Mouse (Mus musculus) heart, embryonic 11.5 days (tissue): ENCODE results near the gene Ttc37. TPM values are rescaled to one million over a fixed set of nuclear protein-coding genes. Genes with fewer than 3 reads are reported as not detected.

ENCODE experiments used
- ATAC-seq: fragments of 200-750 bp; cut with Nextera tagmentation; replicated peaks from 2 replicates; pipeline ENCODE4 v1.8.0; 2017; ENCODE audit warnings: moderate library complexity; ENCODE audit not compliant: insufficient number of reproducible peaks, low FRiP score, low TSS enrichment
- H3K27ac ChIP-seq: fragments of 300-500 bp; sonication (generic); 2 replicates; pipeline ENCODE4 v1.5.1; 2014; ENCODE audit warnings: mild to moderate bottlenecking, low read depth, low read length
- H3K27me3 ChIP-seq: fragments of 300-500 bp; sonication (generic); 2 replicates; pipeline ENCODE4 v1.6.1; 2014; ENCODE audit warnings: mild to moderate bottlenecking, low read length, mixed read lengths; ENCODE audit not compliant: control insufficient read depth, insufficient read depth
- H3K36me3 ChIP-seq: fragments of 300-500 bp; sonication (generic); 2 replicates; pipeline ENCODE4 v1.6.1; 2014; ENCODE audit warnings: mild to moderate bottlenecking, low read length, moderate library complexity, mixed read lengths; ENCODE audit not compliant: control insufficient read depth, insufficient read depth
- H3K4me1 ChIP-seq: fragments of 300-500 bp; sonication (generic); 2 replicates; pipeline ENCODE4 v1.6.1; 2014; ENCODE audit warnings: low read length; ENCODE audit not compliant: control insufficient read depth, insufficient read depth
- H3K4me2 ChIP-seq: fragments of 300-500 bp; sonication (generic); 2 replicates; pipeline ENCODE4 v1.6.1; 2014; ENCODE audit warnings: mild to moderate bottlenecking, moderate library complexity
- H3K4me3 ChIP-seq: fragments of 300-500 bp; sonication (generic); 2 replicates; pipeline ENCODE4 v1.5.1; 2014; ENCODE audit warnings: low read depth, low read length
- H3K9ac ChIP-seq: fragments of 300-500 bp; sonication (generic); 2 replicates; pipeline ENCODE4 v1.6.1; 2014; ENCODE audit warnings: mild to moderate bottlenecking, low read depth, low read length, moderate library complexity
- H3K9me3 ChIP-seq: fragments of 300-500 bp; sonication (generic); replicated peaks from 2 replicates; pipeline ENCODE4 v1.6.1; 2016; ENCODE audit warnings: low read length; ENCODE audit not compliant: control insufficient read depth
- WGBS: fragments of 180-500 bp; shearing (Covaris S2); extraction: QIAGEN DNeasy Blood & Tissue Kit; methylation state at CpG from one replicate; pipeline ENCODE4 v1.1.7; 2014; ENCODE audit not compliant: insufficient replicate concordance; 5-methylcytosine and 5-hydroxymethylcytosine counted together
- polyA plus RNA-seq: library from polyadenylated mRNA; unstranded; fragments of >200 nt; fragmentation: Nextera tagmentation; extraction: Ambion mirVana; gene quantifications from 2 replicates; pipeline ENCODE4 v1.2.1, GENCODE M21; 2014

The Ttc37 gene
- polyA plus RNA-seq: 12.7 and 14.0 TPM in 2 replicates

- Histone ChIP-seq H3K27ac (peak within 1 kb of the TSS; percentile 47), H3K9ac (peak within 1 kb of the TSS; percentile 76), H3K4me1 (no peaks in the 10 kb centered on the region), H3K36me3 (no peaks in the 10 kb centered on the region; the same call in 1 of the 2 replicates), H3K9me3 (no peaks in the 10 kb centered on the region), H3K27me3 (no peaks in the 10 kb centered on the region), H3K4me2 (peak within 1 kb of the TSS; percentile 66), H3K4me3 (peak within 1 kb of the TSS; percentile 59)
- ATAC-seq: peak; percentile 90
- WGBS: under 1% methylated on average over 34 of the region's 34 CpGs
Measured at GRCm38 (mm10) chr13:76098493-76099303, at the start of gene Ttc37, which contains the start of gene Arsk. Ttc37 (plus strand) TSS chr13:76098734. Arsk (minus strand) TSS chr13:76098660.

GRCm38 (mm10) chr13:76055391-76056232 lies 42.9 kb upstream of the Ttc37 start:
- H3K4me2 ChIP-seq: peak overlapping the region; percentile 92
- peaks cover 44% of the 10 kb centered on the region for H3K27me3 ChIP-seq
- peak overlapping the region; percentile 46 for H3K4me3 ChIP-seq
- ATAC-seq: peak; percentile 87
- no peak overlapping the region for H3K27ac ChIP-seq
- under 1% methylated on average over 59 of the region's 59 CpGs for WGBS
- peaks cover 4% of the 10 kb centered on the region; the same call in 1 of the 2 replicates for H3K4me1 ChIP-seq
- H3K36me3 ChIP-seq: no peaks in the 10 kb centered on the region
- peak overlapping the region; percentile 48 for H3K9ac ChIP-seq
- no peaks in the 10 kb centered on the region for H3K9me3 ChIP-seq

GRCm38 (mm10) chr13:76056261-76056724 lies 42.2 kb upstream of the Ttc37 start:
- peak overlapping the region; percentile 46 for H3K4me3 ChIP-seq
- H3K4me1 ChIP-seq: peaks cover 4% of the 10 kb centered on the region; the same call in 1 of the 2 replicates
- H3K9me3 ChIP-seq: no peaks in the 10 kb centered on the region
- peaks cover 44% of the 10 kb centered on the region for H3K27me3 ChIP-seq
- no peak overlapping the region for H3K27ac ChIP-seq
- WGBS: under 1% methylated on average over 34 of the region's 34 CpGs
- H3K36me3 ChIP-seq: no peaks in the 10 kb centered on the region
- peak overlapping the region; percentile 92 for H3K4me2 ChIP-seq
- peak overlapping the region; percentile 34 for H3K9ac ChIP-seq
- ATAC-seq: peak; percentile 78

GRCm38 (mm10) chr13:76056896-76057266 lies 41.7 kb upstream of the Ttc37 start, which contains the start of gene Gpr150:
Gpr150 (minus strand) TSS chr13:76056996.
- ATAC-seq: no peak
- peak within 1 kb of the TSS; percentile 92 for H3K4me2 ChIP-seq
- no peaks in the 10 kb centered on the region for H3K36me3 ChIP-seq
- H3K27me3 ChIP-seq: peaks cover 44% of the 10 kb centered on the region
- H3K4me1 ChIP-seq: peaks cover 4% of the 10 kb centered on the region; the same call in 1 of the 2 replicates
- WGBS: 17% methylated on average over 10 of the region's 10 CpGs
- no peaks in the 10 kb centered on the region for H3K9me3 ChIP-seq
- H3K9ac ChIP-seq: peak within 1 kb of the TSS; percentile 48
- peak within 1 kb of the TSS; percentile 46 for H3K4me3 ChIP-seq
- H3K27ac ChIP-seq: no peak within 1 kb of the TSS

- Histone ChIP-seq H3K27ac (no peak overlapping the region), H3K27me3 (peaks cover 44% of the 10 kb centered on the region), H3K4me2 (no peak overlapping the region; the same call in 1 of the 2 replicates), H3K36me3 (no peaks in the 10 kb centered on the region), H3K9me3 (no peaks in the 10 kb centered on the region), H3K4me1 (peaks cover 4% of the 10 kb centered on the region; the same call in 1 of the 2 replicates), H3K9ac (no peak overlapping the region), H3K4me3 (no peak overlapping the region)
- ATAC-seq: no peak
- 70% methylated on average over 10 of the region's 10 CpGs for WGBS
Measured at GRCm38 (mm10) chr13:76057267-76058069, 41.1 kb upstream of the Ttc37 start.

GRCm38 (mm10) chr13:76059591-76059990 lies 38.9 kb upstream of the Ttc37 start:
- no peak overlapping the region for H3K27ac ChIP-seq
- no peak overlapping the region for H3K4me2 ChIP-seq
- 92% methylated on average over 4 of the region's 4 CpGs for WGBS
- H3K9me3 ChIP-seq: no peaks in the 10 kb centered on the region
- peaks cover 4% of the 10 kb centered on the region; the same call in 1 of the 2 replicates for H3K4me1 ChIP-seq
- no peak overlapping the region for H3K9ac ChIP-seq
- peaks cover 32% of the 10 kb centered on the region for H3K27me3 ChIP-seq
- no peak overlapping the region for H3K4me3 ChIP-seq
- no peaks in the 10 kb centered on the region for H3K36me3 ChIP-seq
- ATAC-seq: no peak

GRCm38 (mm10) chr13:76062126-76062525 lies 36.4 kb upstream of the Ttc37 start:
- no peak overlapping the region for H3K4me3 ChIP-seq
- no peak for ATAC-seq
- H3K4me1 ChIP-seq: no peaks in the 10 kb centered on the region
- 76% methylated on average over 3 of the region's 3 CpGs for WGBS
- H3K27ac ChIP-seq: no peak overlapping the region
- peaks cover 10% of the 10 kb centered on the region for H3K27me3 ChIP-seq
- no peaks in the 10 kb centered on the region for H3K36me3 ChIP-seq
- no peaks in the 10 kb centered on the region for H3K9me3 ChIP-seq
- H3K4me2 ChIP-seq: no peak overlapping the region
- H3K9ac ChIP-seq: no peak overlapping the region

GRCm38 (mm10) chr13:76062569-76062968 lies 36.0 kb upstream of the Ttc37 start:
- Histone ChIP-seq H3K27me3 (peaks cover 5% of the 10 kb centered on the region), H3K27ac (no peak overlapping the region), H3K9ac (no peak overlapping the region), H3K4me3 (no peak overlapping the region), H3K9me3 (no peaks in the 10 kb centered on the region), H3K36me3 (no peaks in the 10 kb centered on the region), H3K4me2 (no peak overlapping the region), H3K4me1 (no peaks in the 10 kb centered on the region)
- no peak for ATAC-seq
- WGBS: 88% methylated on average over 3 of the region's 3 CpGs
